Mouse (Mus musculus) kidney, adult 2 months (tissue): ENCODE results near the gene Krt18.

Experiments used
- CTCF ChIP-seq: fragments of 200-500 bp; conservative IDR thresholded peaks from 2 replicates; pipeline ENCODE4 v1.5.1; 2011; ENCODE audit warnings: low read depth, mild to moderate bottlenecking, control low read depth, low read length, moderate library complexity, mixed read lengths; ENCODE audit not compliant: insufficient read depth, insufficient read length
- POLR2A ChIP-seq: fragments of 200-500 bp; IDR thresholded peaks from one replicate; pipeline ENCODE4 v1.6.1; 2011; ENCODE audit warnings: low read depth, low read length, control low read depth

GRCm38 (mm10) chr15:102017918-102018463, 10.0 kb upstream of the Krt18 start:
- TF ChIP-seq CTCF (peak; percentile 73), POLR2A (no peak)
